Mouse (Mus musculus): ENCODE data around the gene Gps2. TPM values are rescaled to one million over a fixed set of nuclear protein-coding genes. Genes with fewer than 3 reads are reported as not detected.

Gene Gps2
- polyA plus RNA-seq (2012; rRNA removed): 57.4 and 104 TPM in 2 replicates

DNA sequence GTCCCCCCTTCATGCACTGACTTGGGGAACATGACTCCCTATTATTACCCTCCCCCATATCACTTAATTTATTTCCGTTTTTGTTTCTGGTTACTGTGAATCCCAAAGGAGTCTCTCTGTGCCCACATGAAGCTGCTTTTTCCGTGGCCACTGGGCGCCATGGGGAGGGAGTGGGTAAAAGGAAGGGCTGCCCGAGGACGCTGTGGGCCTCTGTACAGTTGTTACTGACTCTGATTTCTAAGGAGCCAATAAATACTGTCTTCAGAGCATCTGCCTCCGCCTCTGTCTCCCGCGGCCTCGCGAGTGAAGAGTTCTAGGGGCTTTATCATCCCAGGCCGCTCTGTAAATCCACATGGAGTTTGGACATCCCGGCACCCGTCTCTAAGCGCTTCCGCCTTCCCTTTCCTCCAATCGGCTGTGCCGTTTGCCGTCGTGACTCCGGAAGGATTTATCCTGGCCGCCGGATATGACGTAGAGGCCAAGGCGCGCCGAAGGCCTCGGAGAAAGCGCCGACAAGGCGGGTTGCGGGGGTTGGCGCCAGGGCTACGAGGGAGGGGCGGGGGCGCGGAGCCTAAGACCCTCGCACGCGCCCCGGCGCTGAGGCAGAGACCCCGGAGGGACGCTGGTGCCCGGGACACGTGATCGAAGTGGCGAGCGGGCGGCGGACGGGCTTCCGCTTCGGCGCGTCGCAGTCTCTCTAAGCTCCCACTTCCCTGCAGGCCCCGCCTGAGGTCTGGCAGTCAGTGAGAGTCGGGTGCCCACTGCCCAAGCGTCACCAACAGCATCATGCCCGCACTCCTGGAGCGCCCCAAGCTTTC lies at the start of gene Gps2:
TSS of gene Gps2 (plus strand) at position 335 of the 818 bp plus-strand sequence.
- H3K36me3 ChIP-seq (ENCODE audit: control insufficient read depth, insufficient read depth, low read length): peaks cover 67% of the 10 kb centered on the region
- peak within 1 kb of the TSS; percentile 51 for H3K27ac ChIP-seq (ENCODE audit: insufficient read depth, low read depth, low read length)
- TF ChIP-seq POLR2A (IDR thresholded peaks at IDR 0.05; ENCODE audit: low read depth, low read length) (peak; percentile 55; the same call in 1 of the 2 replicates), CTCF (IDR thresholded peaks at IDR 0.05; ENCODE audit: extremely low read depth, insufficient read length, insufficient replicate concordance, low read depth, low read length) (no peak)
- H3K4me3 ChIP-seq (ENCODE audit: low read depth, low read length): peak within 1 kb of the TSS; percentile 92
- H3K27me3 ChIP-seq (ENCODE audit: control insufficient read depth, insufficient read depth, low read length): no peaks in the 10 kb centered on the region
- WGBS: 1% methylated on average over 61 of the region's 61 CpGs
- H3K4me1 ChIP-seq (ENCODE audit: control insufficient read depth, insufficient read depth, insufficient read length, low read length): peaks cover 9% of the 10 kb centered on the region

DNA sequence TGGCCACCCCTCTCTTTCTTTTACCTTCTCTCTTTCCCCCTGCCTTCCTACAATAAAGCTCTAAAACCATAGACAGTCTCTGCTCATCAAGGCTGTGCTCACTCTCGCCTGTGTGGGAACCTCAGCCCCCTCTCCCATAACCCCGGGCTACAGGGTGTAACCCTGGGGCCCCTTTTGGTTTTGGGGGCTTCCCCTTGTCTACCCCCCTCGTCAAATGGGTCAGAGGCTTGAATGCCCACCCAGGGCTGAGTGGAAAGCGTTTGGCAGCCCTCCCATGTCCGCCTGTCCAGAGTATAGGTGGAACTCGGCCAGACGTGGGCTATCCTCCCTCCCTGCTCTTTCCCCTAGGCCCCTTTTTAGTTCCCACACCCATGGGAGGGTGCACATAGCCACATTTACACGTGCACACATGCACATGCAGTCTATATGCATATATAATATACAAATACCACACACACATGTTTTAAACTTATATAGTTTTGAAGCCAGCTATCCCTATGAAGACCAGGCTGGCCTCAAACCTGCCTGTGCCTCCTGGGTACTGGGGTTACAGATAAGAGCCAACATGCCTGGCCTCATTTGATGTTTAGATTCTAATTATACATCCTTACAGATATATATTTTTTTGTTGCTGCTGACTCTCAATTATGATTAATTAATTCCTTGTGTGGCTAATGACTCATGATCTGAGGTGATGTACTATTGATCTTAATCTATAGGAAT lies 49.4 kb upstream of the Gps2 start:
- H3K27me3 ChIP-seq (ENCODE audit: control insufficient read depth, insufficient read depth, low read length): no peaks in the 10 kb centered on the region; the same call in 1 of the 2 replicates
- 47% methylated on average over 8 of the region's 8 CpGs for WGBS
- no peak overlapping the region for H3K4me3 ChIP-seq (ENCODE audit: low read depth, low read length)
- no peaks in the 10 kb centered on the region for H3K36me3 ChIP-seq (ENCODE audit: control insufficient read depth, insufficient read depth, low read length)
- TF ChIP-seq CTCF (IDR thresholded peaks at IDR 0.05; ENCODE audit: extremely low read depth, insufficient read length, insufficient replicate concordance, low read depth, low read length) (no peak), POLR2A (IDR thresholded peaks at IDR 0.05; ENCODE audit: low read depth, low read length) (no peak)
- no peak overlapping the region for H3K27ac ChIP-seq (ENCODE audit: insufficient read depth, low read depth, low read length)
- H3K4me1 ChIP-seq (ENCODE audit: control insufficient read depth, insufficient read depth, insufficient read length, low read length): peaks cover 2% of the 10 kb centered on the region; the same call in 1 of the 2 replicates

DNA sequence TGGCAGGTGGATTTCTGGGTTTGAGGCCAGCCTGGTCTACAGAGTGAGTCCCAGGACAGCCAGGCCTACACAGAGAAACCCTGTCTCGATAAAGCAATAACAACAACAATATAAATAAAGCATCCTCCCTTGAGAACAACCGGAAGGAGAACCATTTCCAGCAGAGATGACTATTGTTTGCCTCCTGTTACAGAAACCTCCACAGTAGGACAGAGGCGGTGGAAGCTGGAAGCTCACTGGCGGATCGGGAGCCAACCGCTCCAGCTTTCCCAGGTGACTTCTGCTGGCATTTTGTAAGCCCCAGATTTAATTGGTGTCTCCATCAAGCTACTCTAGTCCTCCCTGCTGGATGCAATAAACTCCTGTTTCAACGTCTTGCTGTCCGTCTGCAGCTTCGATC lies 48.1 kb upstream of the Gps2 start:
- Histone ChIP-seq H3K27ac (ENCODE audit: insufficient read depth, low read depth, low read length) (no peak overlapping the region), H3K4me1 (ENCODE audit: control insufficient read depth, insufficient read depth, insufficient read length, low read length) (peaks cover 4% of the 10 kb centered on the region), H3K36me3 (ENCODE audit: control insufficient read depth, insufficient read depth, low read length) (no peaks in the 10 kb centered on the region), H3K27me3 (ENCODE audit: control insufficient read depth, insufficient read depth, low read length) (no peaks in the 10 kb centered on the region; the same call in 1 of the 2 replicates), H3K4me3 (ENCODE audit: low read depth, low read length) (no peak overlapping the region)
- TF ChIP-seq CTCF (IDR thresholded peaks at IDR 0.05; ENCODE audit: extremely low read depth, insufficient read length, insufficient replicate concordance, low read depth, low read length): no peak
- WGBS: 90% methylated on average over 9 of the region's 9 CpGs

DNA sequence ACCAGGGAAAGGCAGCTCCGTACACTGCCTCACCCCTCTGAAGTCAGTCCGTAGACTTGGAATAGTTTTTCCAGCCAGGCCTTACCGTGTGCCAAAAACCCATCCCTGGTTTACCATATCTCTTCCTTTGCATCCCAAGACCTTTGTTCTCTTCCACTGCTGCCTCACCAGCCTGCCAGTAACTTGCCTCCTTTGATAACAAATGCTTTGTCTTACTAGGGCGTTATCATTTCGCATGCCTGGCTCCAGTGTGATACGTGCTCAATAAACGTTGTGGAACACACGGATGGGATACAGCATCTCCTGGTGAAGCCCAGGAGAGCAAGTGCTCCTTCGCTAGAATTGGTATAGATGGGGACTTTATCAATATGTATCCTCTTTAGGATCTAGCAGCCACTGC lies 46.4 kb upstream of the Gps2 start:
- peaks cover 4% of the 10 kb centered on the region for H3K4me1 ChIP-seq (ENCODE audit: control insufficient read depth, insufficient read depth, insufficient read length, low read length)
- H3K27me3 ChIP-seq (ENCODE audit: control insufficient read depth, insufficient read depth, low read length): no peaks in the 10 kb centered on the region; the same call in 1 of the 2 replicates
- 28% methylated on average over 9 of the region's 9 CpGs for WGBS
- no peak overlapping the region for H3K4me3 ChIP-seq (ENCODE audit: low read depth, low read length)
- H3K27ac ChIP-seq (ENCODE audit: insufficient read depth, low read depth, low read length): no peak overlapping the region
- no peaks in the 10 kb centered on the region for H3K36me3 ChIP-seq (ENCODE audit: control insufficient read depth, insufficient read depth, low read length)
- TF ChIP-seq CTCF (IDR thresholded peaks at IDR 0.05; ENCODE audit: extremely low read depth, insufficient read length, insufficient replicate concordance, low read depth, low read length) (no peak), POLR2A (IDR thresholded peaks at IDR 0.05; ENCODE audit: low read depth, low read length) (no peak)

DNA sequence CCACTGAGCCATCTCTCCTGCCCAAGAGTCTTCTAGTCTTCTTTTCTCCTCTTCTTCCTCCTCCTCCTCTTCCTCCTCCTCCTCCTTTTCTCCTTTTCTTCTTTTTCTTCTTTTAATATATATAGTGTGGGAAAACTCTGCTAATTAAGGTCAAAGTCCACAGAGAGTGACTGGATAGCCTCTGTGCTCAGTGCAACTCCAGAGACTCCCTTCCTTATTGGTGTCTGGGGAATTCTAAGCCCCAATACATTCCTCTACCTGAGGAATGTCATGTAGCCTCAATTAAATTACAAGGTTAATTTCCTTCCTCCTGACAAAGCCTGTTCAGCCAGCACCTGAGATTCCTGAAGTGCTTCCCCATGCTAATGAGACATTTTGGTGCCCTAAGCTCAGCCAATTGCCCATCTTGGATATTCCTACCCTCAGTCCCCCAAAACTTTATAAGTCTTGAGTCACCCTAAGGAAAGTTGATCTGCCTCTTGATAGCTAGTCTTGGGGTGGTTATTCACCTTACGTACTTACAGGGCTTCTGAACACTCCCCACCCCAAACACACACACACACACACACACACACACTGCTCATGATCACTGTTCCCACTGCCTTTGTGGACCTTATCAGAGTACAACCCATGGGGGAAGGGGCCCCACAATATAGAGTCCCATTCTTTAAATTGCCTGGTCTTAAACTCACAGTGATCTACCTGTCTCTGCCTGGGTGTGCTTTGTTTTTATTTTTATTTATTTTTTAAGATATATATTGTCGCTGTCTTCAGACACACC lies 43.2 kb upstream of the Gps2 start:
- 68% methylated on average over 2 of the region's 2 CpGs for WGBS
- Histone ChIP-seq H3K4me1 (ENCODE audit: control insufficient read depth, insufficient read depth, insufficient read length, low read length) (peaks cover 4% of the 10 kb centered on the region), H3K27ac (ENCODE audit: insufficient read depth, low read depth, low read length) (no peak overlapping the region), H3K27me3 (ENCODE audit: control insufficient read depth, insufficient read depth, low read length) (no peaks in the 10 kb centered on the region; the same call in 1 of the 2 replicates), H3K4me3 (ENCODE audit: low read depth, low read length) (no peak overlapping the region), H3K36me3 (ENCODE audit: control insufficient read depth, insufficient read depth, low read length) (no peaks in the 10 kb centered on the region)
- no peak for TF ChIP-seq POLR2A (IDR thresholded peaks at IDR 0.05; ENCODE audit: low read depth, low read length)
- TF ChIP-seq CTCF (IDR thresholded peaks at IDR 0.05; ENCODE audit: extremely low read depth, insufficient read length, insufficient replicate concordance, low read depth, low read length): no peak

DNA sequence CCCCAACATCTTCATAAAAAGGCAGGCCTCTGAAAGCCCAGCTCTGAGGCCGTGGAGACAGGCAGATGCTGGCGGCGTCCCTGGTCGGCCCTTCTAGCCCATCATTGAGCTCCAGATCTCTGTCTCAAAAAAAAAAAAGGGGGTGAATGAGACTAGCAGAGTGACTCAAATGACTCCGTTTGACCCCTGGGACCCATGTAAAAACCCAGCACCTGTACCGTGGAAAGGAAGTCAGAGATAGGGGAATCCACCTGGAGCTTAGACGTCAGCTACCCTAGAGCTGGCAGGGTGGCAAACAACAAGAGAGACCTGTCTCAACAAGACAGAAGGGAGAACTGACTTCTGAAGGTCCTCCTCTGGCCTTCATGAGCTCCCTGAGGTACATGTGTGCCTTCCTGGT lies 41.9 kb upstream of the Gps2 start:
- 91% methylated on average over 7 of the region's 7 CpGs for WGBS
- H3K4me1 ChIP-seq (ENCODE audit: control insufficient read depth, insufficient read depth, insufficient read length, low read length): peaks cover 4% of the 10 kb centered on the region
- no peak for TF ChIP-seq CTCF (IDR thresholded peaks at IDR 0.05; ENCODE audit: extremely low read depth, insufficient read length, insufficient replicate concordance, low read depth, low read length)
- no peak for TF ChIP-seq POLR2A (IDR thresholded peaks at IDR 0.05; ENCODE audit: low read depth, low read length)
- H3K4me3 ChIP-seq (ENCODE audit: low read depth, low read length): no peak overlapping the region
- no peaks in the 10 kb centered on the region; the same call in 1 of the 2 replicates for H3K27me3 ChIP-seq (ENCODE audit: control insufficient read depth, insufficient read depth, low read length)
- no peaks in the 10 kb centered on the region for H3K36me3 ChIP-seq (ENCODE audit: control insufficient read depth, insufficient read depth, low read length)
- H3K27ac ChIP-seq (ENCODE audit: insufficient read depth, low read depth, low read length): no peak overlapping the region
